Mouse (Mus musculus) left cerebral cortex, adult 9 months (tissue): ENCODE measurements around the gene Shq1.

Source experiments
- DNase-seq, 2 experiments: peaks; one replicate each; pipeline ENCODE4 v3.0.0; 2022; ENCODE audit warnings: low spot score in 2 of 2

The Shq1 gene

GRCm38 (mm10) chr6:100603702-100604101 lies 67.3 kb downstream of the Shq1 start:
- DNase-seq, result no peak

- DNase-seq, result no peak
Measured at GRCm38 (mm10) chr6:100601634-100602033, 69.3 kb downstream of the Shq1 start.

DNA sequence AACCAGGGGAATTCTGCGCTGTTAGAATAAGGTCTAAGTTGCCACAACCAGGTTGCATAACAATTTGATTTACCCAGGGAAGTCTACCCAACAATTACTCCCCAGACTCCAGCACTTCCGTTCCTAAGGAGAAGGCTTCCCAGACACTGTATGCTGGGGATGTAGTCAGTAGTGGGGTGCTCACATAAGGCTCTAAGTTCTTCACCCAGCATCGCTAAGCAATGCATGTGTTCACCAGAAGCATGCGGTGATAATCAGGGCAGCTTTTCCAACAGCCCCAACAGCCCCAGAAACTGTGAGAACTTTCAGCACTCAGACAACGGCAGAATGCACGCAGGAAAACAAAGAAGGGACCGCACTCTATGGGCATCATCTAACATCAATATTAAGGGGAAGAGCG lies 77.1 kb downstream of the Shq1 start:
- no peak for DNase-seq

DNA sequence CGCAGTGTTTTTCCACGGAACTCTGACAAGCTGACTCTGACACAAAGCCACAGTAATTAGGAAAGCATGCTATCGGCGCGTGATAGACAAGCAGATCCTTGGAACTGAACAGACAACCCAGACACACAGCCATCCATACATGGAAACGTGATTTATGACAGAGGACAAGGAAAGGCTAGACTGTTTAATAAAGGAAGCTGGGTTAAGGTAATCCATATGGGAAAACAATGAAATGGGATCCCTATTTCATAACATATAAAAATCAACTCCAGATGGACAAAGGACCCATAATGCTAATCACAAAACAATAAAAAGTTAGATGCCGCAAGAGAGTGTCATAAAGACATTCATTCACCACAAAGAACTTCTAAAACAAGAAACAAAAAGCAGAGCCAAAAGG lies 78.0 kb downstream of the Shq1 start:
- no peak for DNase-seq

DNA sequence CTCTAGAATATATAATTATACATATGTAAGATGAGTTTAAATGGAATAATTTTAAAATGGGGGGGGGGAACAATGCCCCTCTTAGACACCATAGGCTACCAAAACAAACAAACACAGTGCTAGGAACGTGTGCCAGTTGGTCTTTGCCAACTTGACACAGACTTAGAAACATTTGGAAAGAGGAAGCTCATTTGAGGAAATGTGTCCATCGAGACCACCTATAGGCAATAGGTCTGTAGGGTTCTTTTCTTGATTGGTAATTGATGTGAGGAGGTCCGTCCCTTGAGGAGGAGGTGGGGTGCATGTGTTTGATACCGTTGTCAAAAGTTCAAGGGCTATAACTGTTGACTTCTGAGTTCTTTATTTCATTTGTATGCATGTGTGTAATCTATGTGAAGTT lies 80.4 kb downstream of the Shq1 start:
- DNase-seq, result no peak

DNA sequence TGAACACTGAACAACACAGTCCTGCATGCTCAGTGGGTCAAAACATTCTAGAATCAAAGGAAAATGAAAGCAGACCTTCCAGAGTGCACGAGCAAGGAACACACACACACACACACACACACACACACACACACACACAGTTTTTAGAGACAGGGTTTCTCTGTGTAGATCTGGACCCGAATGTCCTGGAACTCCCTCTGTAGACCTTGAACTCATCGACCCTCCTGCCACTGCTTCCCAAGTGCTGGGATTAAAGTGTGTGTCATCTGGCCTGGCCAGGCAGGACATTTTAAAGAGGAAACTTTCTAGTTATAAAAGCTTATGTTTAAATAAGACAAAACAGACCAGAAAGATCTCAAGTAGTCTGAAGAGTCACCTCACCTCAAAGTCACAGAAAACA lies 82.1 kb downstream of the Shq1 start:
- DNase-seq, result no peak

GRCm38 (mm10) chr6:100586758-100587157 lies 84.2 kb downstream of the Shq1 start:
- DNase-seq, result no peak

DNA sequence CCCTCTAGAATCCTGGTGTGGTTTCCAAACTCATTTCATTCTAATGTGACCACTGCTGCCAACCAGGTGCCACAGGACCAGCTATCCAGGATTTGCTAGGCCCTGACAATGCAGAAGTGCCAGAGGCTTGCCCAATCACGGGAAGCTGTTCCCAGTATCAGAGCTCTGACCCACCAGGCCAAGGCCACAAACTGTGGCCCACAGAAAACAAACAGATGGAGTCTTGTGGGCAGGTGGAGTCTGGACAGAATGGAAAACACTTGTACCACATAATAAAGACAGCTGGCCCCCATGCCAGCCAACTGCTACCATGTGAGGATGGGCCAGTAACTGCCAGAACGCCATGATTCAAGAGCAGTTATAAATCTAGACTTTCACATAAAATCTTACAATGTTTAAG lies 89.0 kb downstream of the Shq1 start:
- no peak for DNase-seq

DNA sequence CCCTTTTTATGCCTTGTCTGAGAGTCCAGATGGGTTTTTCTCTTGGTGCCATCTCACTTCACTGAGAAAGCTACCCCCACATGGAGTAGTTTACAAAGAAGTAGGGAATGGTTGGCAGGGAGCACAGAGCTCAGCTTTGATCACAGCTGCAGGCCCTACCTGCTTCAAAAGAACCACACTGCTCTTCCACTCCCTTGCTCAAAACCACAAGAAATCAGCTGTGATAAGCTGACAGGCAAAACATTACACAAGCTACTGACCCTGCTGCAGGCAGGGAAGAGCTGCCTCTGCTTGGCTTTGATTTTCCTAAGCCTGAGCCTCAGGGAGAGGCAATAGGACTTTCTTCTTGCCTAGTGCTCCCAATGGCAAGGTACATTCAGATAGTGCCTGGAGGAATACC lies 89.9 kb downstream of the Shq1 start:
- DNase-seq, result peak in 1 of 2 experiments; percentile 24

- DNase-seq, result no peak
Measured at GRCm38 (mm10) chr6:100577590-100577989, 93.4 kb downstream of the Shq1 start.

DNA sequence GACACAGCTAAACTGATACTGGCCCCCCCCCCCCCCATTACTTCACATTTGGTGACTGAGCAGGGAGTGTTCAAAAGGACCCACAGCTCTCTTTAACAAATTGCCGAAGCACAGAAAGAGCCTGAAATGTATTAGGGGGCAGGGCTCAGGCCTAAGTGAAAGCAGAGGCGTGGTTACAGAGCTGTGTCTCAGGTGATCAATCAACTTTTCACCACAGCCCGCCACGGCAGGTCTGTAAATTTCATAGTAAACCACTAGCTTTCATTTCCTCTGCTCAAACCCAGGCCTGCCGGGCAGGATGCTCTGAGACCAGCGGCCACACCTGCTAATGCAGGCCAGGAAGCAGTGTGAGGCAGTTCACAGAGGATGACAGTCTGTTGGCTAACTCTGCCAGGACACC lies 94.8 kb downstream of the Shq1 start:
- no peak for DNase-seq

DNA sequence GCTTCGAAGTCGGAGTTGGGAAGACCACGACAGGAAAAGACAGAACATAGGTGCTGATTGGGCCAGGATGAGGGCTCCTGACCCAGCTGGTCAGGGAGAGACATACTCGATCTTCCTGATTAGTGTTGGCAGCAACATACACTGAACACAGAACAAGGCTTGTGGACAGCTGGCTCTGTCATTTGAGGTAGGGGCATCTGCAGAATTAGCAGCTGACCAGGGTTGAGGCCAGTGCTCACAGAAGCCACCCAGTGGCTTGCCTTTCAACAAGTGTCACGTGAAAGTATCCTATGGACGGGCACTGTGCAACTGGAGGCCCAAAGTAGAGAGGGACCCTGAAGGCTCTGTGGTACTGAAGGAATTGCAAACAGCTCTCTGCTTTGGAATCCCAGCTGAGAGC lies 104.2 kb downstream of the Shq1 start:
- no peak for DNase-seq

DNA sequence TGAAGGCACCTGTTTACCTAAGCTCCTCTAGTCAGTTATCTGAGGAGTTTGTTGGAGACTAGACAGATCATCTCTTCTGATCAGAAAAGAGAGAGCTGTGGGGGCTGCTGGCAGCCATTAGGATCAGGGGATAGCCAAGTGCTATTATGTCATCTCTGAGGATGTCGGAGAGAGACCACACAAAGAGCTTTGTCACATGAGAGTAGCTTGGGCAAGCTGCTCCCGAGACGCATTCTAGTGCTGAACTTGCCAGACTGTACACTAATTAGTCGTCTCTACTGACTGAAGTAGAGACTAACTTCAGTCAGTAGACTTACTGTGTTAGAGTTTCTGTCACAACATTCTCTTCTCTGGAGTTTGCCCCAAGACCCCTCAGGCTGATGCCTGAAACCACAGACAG lies 106.4 kb downstream of the Shq1 start:
- DNase-seq, result no peak

DNA sequence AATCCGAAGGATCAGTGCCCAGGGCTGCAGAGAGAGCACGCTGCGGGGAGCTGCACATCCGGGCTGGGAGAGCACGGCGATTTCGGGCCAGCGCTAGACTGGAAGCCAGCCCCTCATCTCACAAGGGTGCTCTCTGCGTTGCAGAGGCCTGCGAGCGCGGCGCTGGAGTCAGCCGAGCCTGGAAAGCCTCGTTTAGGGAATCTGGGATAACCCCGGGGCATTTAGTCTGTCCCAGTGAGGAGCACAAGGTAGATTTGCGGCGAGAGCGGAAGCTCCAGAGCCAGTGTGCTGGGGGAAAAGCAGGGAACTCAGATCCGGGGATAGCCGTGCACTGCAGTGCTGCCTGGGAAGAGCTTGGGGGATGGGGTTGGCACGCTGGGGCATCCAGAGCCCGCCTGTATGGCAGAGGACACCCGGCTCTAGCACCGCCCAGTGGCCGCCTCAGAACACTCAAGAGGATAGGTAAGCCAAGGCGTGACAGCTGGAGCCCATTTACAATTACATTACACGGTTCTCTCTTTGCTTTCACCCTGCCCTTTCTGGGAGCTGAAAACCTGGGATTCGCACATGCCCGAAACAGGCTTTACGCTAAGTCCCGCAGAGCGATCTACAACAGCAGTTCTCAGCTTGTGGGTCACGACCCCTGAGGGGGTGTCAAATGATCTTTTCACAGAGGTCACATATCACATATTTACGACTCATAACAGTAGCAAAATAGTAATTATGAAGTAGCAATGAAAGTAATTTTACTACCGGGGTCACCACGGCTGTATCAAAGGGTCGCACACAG lies 107.2 kb downstream of the Shq1 start:
- peak; percentile 67 to 83 for DNase-seq

GRCm38 (mm10) chr6:100562719-100563551 lies 108.0 kb downstream of the Shq1 start:
- peak in 1 of 2 experiments; percentile 61 for DNase-seq

DNA sequence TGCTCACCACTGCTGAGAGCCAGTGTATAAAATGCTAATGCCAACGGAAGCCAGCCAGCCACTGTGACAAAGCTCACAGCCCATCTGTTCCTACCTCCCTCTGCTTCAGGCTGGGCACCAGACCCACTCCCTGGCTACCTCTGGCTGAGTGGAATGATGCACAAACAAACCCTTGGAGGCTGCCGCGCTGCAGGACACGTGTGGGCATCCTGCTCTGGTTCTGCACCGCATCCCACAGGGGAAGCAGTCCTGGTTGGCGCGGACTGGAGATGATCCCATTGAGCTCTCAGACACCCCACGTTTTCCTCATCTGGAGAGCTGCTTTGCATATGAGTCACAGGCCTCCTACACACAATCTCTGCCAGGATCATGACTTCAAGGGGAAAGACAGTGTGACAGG lies 112.9 kb downstream of the Shq1 start:
- peak; percentile 87 to 93 for DNase-seq

- DNase-seq, result no peak
Measured at GRCm38 (mm10) chr6:100542154-100542997, 128.6 kb downstream of the Shq1 start.

- no peak for DNase-seq
Measured at GRCm38 (mm10) chr6:100539698-100540097, 131.3 kb downstream of the Shq1 start.

GRCm38 (mm10) chr6:100538570-100538969 lies 132.4 kb downstream of the Shq1 start:
- no peak for DNase-seq

GRCm38 (mm10) chr6:100537987-100538386 lies 133.0 kb downstream of the Shq1 start:
- DNase-seq, result no peak

DNA sequence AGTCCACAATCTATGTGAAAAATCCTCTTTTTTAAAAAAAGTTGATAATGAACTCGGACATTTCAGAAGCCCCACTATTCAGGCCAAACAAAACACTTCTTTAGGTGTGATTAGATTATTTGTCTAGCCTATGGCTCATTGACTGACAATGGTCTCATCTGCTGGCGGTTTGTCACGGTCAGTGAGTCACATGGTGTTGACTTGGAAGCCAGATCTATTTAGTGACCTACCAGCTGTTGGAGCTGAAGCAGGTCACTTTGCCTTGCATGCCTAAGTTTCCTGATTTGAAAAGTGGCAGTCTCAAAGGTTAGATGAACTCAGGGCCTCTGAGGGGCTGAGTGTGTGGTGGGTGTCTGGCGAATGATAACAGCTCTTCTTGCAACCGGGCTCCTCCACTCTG lies 133.9 kb downstream of the Shq1 start:
- no peak for DNase-seq

DNA sequence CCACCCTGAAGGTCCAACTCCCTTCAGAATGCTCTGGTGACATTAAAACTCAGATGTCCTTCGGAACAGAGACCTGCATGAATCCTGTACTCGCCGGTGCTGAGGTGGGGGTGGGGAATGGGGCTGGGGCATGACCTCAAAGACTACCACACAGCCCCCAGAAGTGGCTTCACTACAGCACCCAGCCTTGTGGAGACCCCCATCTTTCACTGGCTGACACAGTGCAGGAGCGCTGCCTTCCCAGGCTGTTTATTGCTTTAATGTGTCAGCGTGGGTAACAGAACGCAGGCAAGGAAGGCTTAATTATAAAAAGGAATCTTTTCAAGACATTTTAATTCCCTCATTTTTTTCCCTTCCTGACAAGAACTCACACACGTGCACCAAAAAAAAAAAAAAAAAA lies 137.6 kb downstream of the Shq1 start:
- no peak for DNase-seq
